Mouse (Mus musculus): Measurements from ENCODE around the gene Jkamp.
"Not testable (repeated sequence)": the region's sequence is repeated elsewhere in the genome, so short reads cannot be mapped to it uniquely, and the experiment has no call there.

The Jkamp gene
- long read RNA-seq, experiment 1, transcript Jkamp-201 (7 exons, 1,292 nt), result major isoform, 66 of 105 reads
- long read RNA-seq, experiment 1, transcript Jkamp-202 (7 exons, 1,874 nt), result minor isoform, 30 of 105 reads
- long read RNA-seq, experiment 1, partial matches to known transcripts, result 3 of 105 reads
- long read RNA-seq, experiment 1, other reads (novel, unspliced or antisense), result 6 of 105 reads
- long read RNA-seq, experiment 2, transcript Jkamp-201 (7 exons, 1,292 nt), result major isoform, 83 of 141 reads
- long read RNA-seq, experiment 2, transcript Jkamp-202 (7 exons, 1,874 nt), result minor isoform, 37 of 141 reads
- long read RNA-seq, experiment 2, partial matches to known transcripts, result 4 of 141 reads
- long read RNA-seq, experiment 2, other reads (novel, unspliced or antisense), result 17 of 141 reads

DNA sequence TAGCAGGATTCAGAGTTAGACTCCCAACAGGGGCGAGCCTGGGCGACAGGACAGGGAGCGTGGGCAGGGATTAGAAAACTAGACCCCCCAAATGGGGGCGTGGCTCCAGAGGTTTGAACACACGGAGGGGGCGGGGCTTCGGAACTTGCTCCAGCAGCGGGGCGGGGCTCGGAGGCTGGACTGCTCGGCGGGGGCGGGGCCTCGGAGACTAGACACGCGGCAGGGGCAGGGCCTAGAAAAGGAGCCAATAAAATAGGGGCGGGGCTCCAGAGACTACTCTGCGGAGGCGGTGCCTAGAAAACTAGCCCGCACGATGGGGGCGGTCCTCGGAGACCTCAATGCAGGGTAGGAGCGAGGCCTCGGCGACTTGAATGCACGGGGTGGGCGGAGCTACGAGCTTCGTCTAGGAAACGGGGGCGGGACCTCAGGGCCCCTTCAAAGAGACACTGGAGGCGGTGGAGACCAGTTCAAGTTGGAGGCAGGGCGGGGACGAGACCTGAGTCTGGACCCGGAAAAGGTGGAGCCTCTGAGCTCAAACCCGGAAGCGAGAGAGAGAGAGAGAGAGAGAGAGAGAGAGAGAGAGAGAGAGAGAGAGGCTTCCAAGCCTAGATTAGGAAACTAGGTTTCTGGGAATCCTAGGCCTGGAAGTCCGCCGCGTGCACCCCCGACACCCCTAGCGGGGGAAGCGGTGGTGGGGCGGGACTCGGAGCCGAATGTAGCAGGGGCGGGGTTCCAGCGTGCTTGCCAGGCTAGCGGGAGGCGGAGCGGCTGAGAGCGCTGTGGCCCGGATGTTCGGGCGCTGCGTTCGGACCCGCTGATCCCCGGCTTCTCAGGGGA, at the start of gene Jkamp, which contains the start of gene L3hypdh:
Gene Jkamp, plus strand, starts transcription at position 261 of the 837 bp plus-strand sequence.
Gene L3hypdh, minus strand, starts transcription at position 111 of the 837 bp plus-strand sequence.
- intact Hi-C loops (cut with DNase I), result no loop called here

DNA sequence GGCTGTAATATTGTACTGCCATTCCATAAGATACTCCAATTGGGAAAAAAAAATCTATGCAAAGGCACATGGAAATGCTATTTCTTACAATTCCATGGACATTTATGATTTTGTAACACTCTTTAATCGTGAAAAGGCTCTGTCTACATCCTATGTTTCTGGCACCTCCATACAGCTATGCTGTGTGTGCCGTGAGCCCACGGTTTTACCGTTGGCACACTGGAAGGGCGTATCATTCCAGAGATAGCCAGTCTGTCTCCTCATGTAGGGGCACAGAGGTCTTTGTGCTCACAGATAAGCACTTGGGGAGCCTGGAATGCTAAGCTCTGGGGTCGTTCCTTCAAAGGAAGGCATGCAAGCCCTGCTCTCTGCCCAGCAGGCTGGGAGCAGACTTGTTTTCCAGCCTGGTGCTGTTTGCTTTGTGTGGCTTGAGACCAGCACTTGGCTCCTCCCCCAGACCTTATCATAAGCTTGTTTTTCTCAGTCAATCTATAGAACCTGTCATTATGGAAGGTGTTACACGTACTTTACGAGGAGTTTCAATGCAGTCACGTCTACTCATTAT, 49.2 kb upstream of the Jkamp start:
- intact Hi-C loops (cut with DNase I), result no loop called here

DNA sequence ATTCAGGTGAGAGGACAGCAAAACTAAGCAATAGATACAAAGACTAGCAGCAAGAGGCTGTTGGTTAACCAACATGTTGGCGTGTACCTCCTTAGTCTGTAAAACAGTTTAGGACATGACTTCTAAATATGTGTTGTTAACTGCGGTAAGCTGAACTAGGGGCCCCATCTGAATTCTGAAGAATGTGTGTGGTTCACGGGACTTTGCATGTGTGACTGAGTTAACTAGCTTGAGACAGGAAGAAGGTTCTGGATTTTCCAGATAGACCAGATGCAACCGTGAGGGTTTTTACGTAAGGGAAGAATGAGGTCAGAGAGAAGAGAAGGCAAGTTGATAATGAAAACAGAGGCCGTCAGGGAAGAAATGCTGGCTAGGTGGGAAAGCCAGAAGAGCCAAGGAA, 48.3 kb upstream of the Jkamp start:
- intact Hi-C loops (cut with DNase I), result no loop called here

GRCm38 (mm10) chr12:72038866-72039265, 46.5 kb upstream of the Jkamp start:
- intact Hi-C loops (cut with DNase I), result no loop called here

DNA sequence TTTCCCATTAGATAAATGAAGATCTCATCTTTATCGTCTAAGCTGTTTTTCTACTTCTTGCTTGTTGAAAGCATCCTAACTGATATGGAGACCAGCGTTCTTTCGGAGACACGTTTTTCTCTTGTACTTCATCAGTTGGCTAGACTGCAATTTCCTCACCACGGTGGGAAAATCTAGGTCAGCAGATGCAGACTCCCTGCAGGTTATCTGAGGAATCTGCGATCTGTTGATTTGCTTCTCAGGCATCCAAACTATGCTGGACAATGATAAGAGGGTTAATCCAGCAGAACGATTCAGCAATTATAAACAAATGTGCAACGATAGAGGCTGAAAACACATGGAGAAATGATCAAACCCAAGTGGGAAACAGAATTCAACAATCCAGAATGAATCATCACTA, 45.9 kb upstream of the Jkamp start:
- intact Hi-C loops (cut with DNase I), result no loop called here

DNA sequence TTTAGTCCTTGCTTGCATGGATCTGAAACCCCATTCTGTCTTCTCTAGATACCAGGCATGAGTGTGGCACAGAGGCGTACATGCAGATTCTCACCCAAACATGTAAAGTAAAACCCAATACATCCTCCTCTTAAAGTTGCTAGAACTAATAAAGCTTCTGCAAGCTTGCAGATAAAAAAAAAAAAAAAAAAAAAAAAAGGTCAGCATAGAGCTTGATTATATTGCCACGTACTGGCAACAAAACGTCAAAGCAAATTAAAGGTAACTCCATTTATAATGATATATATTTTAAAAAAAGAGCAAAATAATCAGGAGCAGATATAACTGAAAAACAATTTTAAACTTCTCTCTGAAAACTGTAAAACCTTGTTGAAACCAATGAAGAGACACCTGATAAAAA, 44.2 kb upstream of the Jkamp start:
- intact Hi-C loops (cut with DNase I), result no loop called here

DNA sequence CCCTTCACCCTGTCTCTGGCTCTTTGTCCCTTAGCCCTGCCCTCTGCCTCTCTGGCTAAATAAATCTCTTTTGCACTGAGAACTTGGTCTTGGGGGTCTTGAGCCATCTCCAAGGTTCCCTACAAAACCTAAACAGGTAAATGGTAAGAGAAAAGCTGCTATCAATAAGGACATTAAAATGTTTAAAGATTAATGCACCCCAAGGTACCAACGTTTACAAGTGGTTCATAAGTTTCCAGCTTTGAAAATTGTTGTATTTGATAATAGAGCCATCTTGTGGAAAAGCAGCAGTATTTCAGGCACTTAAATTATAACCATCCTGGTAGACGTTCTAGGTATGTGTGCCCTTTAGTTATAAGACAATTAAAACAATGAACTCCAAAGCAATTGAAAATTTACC, 37.9 kb upstream of the Jkamp start:
- intact Hi-C loops (cut with DNase I), result loop anchor here (1.0 to 2.0 kb wide), 2 partner anchors 217 to 279 kb away; partner anchors contain the start of gene Daam1

GRCm38 (mm10) chr12:72050156-72050555, 35.2 kb upstream of the Jkamp start:
- intact Hi-C loops (cut with DNase I), result not testable (repeated sequence)

DNA sequence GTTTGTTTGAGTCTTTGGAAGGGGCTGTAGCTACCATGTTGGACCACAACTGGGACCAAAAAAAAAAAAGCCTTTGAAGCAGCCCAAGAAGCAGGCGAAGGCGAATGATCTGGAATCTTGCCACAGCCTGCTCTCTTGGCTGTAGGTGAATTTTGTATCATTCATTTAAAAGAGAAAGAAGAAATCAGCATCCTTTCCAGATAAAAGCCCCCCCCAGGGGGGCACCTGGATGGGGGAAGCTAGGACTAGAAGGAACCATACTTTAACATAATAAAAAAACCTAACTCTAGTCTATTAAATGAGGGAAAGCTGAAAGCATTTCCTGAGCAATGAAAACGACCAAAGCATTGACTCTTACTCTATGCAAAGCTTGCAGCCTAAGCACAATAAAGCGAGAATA, 34.6 kb upstream of the Jkamp start:
- intact Hi-C loops (cut with DNase I), result no loop called here

- intact Hi-C loops (cut with DNase I), result no loop called here
Observed at GRCm38 (mm10) chr12:72052571-72052970, 32.8 kb upstream of the Jkamp start.

DNA sequence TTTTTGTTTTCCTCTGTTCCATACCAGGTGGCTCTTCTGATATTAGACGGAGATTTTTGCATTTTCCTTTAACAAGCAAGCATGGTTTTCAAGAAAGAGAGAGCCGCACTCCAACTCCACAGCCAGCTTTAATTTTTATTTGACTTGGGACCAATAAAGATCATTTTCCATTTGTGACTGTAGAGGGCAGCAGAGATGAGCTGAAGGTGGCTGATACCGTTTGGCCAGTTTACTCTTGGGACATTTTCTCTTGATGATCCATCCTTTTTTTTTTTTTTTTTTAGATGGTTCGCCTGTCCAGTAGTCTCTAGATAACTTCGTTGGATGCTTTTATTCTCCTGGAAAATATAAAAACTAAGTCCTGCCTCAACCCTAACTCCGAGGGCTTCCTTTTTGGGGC, 32.1 kb upstream of the Jkamp start:
- intact Hi-C loops (cut with DNase I), result no loop called here

GRCm38 (mm10) chr12:72053851-72054250, 31.5 kb upstream of the Jkamp start:
- intact Hi-C loops (cut with DNase I), result no loop called here

GRCm38 (mm10) chr12:72057780-72058179, 27.6 kb upstream of the Jkamp start:
- intact Hi-C loops (cut with DNase I), result no loop called here

- intact Hi-C loops (cut with DNase I), result no loop called here
Observed at GRCm38 (mm10) chr12:72069626-72070326, 15.6 kb upstream of the Jkamp start.

DNA sequence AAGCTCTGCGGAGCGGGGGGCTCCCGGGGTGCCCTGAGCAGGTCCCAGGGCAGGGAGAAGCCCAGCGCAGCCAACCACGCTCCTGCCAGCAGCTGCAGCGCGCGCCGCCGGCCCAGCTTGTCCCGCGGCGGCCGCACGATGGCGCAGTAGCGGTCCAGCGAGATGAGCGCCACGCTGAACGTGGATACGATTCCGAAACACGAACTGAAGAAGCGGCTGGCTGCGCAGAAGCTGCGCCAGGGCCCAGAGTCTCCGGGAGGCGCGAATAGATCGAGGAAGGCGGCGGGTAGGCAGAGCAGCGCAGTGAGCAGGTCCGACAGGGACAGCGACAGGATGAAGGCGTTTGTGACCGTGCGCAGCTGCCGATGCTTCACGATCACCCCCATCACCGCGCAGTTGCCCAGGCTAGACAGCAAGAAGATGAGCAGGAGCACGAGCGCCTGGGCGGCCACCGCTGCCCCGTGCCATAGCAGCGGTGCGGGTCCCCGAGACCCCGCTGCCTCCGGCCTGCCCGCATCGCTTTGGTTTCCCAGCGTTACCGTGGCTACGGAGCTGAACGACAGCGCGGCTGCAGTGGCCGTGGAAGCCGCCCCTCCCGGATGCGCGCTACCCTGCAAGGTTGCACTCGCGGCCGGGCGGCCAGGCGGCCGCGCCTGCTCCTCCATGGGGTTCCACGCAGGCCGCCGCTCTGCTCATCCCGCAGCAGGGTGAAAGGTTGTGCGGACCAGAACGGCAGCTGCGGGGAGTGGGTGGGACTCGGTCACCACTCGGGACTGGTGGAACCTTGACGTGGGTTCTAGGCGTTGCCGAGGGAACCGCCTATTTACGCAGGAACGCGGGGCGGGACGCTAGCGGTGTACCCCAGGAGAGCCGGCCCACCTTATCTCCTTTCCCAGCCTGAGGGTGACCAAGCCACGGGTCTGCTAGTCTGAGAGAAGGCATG, 14.8 kb upstream of the Jkamp start, which contains the start of gene Gpr135:
Gene Gpr135, minus strand, starts transcription at position 799 of the 943 bp plus-strand sequence.
- intact Hi-C loops (cut with DNase I), result no loop called here

- intact Hi-C loops (cut with DNase I), result no loop called here
Observed at GRCm38 (mm10) chr12:72078248-72078647, 7.1 kb upstream of the Jkamp start.

GRCm38 (mm10) chr12:72081961-72082360, 3.4 kb upstream of the Jkamp start:
- intact Hi-C loops (cut with DNase I), result no loop called here

DNA sequence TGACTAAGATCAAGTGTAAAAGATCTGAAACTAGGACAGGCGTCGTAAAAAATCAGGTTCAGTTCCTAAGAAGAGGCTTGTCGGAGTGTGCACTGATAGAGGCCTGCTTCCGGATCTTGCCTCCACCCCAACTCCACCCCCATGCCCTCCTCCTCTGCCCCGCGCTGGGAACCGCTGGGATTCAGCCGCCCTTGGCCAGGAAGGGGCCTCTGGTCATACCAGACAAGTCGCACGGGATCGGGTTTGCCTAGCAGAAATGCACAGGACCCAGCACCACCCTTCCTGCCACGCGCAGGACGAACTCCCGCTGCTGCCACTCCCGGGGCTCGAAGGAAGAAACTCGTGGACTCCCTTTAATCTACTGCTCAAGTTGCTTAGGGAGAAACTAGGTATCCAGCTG, 3.0 kb upstream of the Jkamp start:
- intact Hi-C loops (cut with DNase I), result no loop called here

DNA sequence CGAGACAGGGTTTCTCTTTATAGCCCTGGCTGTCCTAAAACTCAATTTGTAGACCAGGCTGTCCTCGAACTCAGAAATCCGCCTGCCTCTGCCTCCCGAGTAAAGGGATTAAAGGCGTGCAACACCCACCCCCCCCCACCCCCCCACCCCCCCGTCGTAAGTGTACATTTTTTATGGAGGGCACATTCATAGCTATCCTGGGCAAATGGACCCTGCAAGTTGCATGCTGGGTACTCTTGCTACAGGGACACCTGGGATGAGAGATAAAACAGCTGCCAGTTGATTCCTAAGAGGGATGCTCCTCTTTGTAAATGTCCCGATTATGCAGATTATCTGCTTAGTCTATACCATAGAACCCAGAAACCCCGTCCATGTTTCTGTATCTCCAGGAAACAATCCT, 2.1 kb upstream of the Jkamp start:
- intact Hi-C loops (cut with DNase I), result no loop called here

Measured in adrenal gland (tissue).